Mouse (Mus musculus) midbrain, embryonic 11.5 days (tissue): ENCODE results near the gene Ttll1. TPM values are rescaled to one million over a fixed set of nuclear protein-coding genes. Genes with fewer than 3 reads are reported as not detected.

ENCODE experiments used
- ATAC-seq: fragments of 200-750 bp; cut with Nextera tagmentation; 2 replicates; pipeline ENCODE4 v1.8.0; 2017; ENCODE audit warnings: moderate TSS enrichment, moderate library complexity; ENCODE audit not compliant: low FRiP score
- DNase-seq: peaks from one replicate; pipeline ENCODE4 v3.0.0; 2015; ENCODE audit warnings: low spot score; ENCODE audit errors: missing footprints
- H3K27ac ChIP-seq: fragments of 300-500 bp; sonication (generic); 2 replicates; pipeline ENCODE4 v1.5.1; 2014; ENCODE audit warnings: low read depth, low read length
- H3K27me3 ChIP-seq: fragments of 300-500 bp; sonication (generic); 2 replicates; pipeline ENCODE4 v1.6.1; 2014; ENCODE audit warnings: mild to moderate bottlenecking, low read length, moderate library complexity, mixed read lengths; ENCODE audit not compliant: control insufficient read depth, insufficient read depth
- H3K36me3 ChIP-seq: fragments of 300-500 bp; sonication (generic); 2 replicates; pipeline ENCODE4 v1.6.1; 2014; ENCODE audit warnings: mild to moderate bottlenecking, low read length, moderate library complexity, mixed read lengths; ENCODE audit not compliant: control insufficient read depth, insufficient read depth
- H3K4me1 ChIP-seq: fragments of 300-500 bp; sonication (generic); 2 replicates; pipeline ENCODE4 v1.6.1; 2014; ENCODE audit warnings: low read length; ENCODE audit not compliant: control insufficient read depth, insufficient read depth
- H3K4me2 ChIP-seq: fragments of 300-500 bp; sonication (generic); 2 replicates; pipeline ENCODE4 v1.6.1; 2014; ENCODE audit warnings: mild to moderate bottlenecking, moderate library complexity
- H3K4me3 ChIP-seq: fragments of 300-500 bp; sonication (generic); 2 replicates; pipeline ENCODE4 v1.5.1; 2014; ENCODE audit warnings: low read depth, low read length
- H3K9ac ChIP-seq: fragments of 300-500 bp; sonication (generic); 2 replicates; pipeline ENCODE4 v1.6.1; 2014; ENCODE audit warnings: low read length
- H3K9me3 ChIP-seq: fragments of 300-500 bp; sonication (generic); 2 replicates; pipeline ENCODE4 v1.6.1; 2016; ENCODE audit warnings: low read length; ENCODE audit not compliant: control insufficient read depth
- WGBS: fragments of 180-500 bp; shearing (Covaris S2); extraction: QIAGEN DNeasy Blood & Tissue Kit; methylation state at CpG from one replicate; pipeline ENCODE4 v1.1.7; 2014; 5-methylcytosine and 5-hydroxymethylcytosine counted together
- polyA plus RNA-seq: library from polyadenylated mRNA; unstranded; fragments of >200 nt; fragmentation: Nextera tagmentation; extraction: Ambion mirVana; gene quantifications from 2 replicates; pipeline ENCODE4 v1.2.1, GENCODE M21; 2014

Gene Ttll1
- polyA plus RNA-seq, 1 experiment from 2014 or later, result 32.2 TPM

DNA sequence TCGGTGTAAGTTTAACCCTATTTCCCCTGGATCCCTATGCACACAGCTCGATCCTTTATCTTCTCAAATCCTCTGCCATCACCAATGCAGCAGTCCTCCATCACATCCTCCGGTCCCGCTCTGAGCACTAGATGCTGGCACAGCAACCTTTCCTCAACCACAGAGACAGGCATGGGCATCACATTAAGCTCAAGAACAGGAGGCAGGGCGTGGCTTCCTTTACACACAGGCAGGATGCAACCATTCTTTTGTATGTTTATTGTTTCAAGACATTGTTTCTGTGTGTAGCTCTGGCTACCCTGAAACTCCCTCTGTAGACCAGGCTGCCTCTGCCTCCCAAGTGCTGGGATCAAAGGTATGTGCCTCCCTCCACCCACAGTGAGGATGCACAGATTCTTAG, 55.1 kb downstream of the Ttll1 start:
- Histone ChIP-seq H3K4me3 (no peak overlapping the region), H3K9ac (no peak overlapping the region), H3K27me3 (no peaks in the 10 kb centered on the region), H3K36me3 (no peaks in the 10 kb centered on the region), H3K4me2 (no peak overlapping the region), H3K27ac (no peak overlapping the region), H3K4me1 (no peaks in the 10 kb centered on the region), H3K9me3 (no peaks in the 10 kb centered on the region)
- 95% methylated on average over 5 of the region's 5 CpGs for WGBS
- no peak for DNase-seq
- no peak for ATAC-seq

DNA sequence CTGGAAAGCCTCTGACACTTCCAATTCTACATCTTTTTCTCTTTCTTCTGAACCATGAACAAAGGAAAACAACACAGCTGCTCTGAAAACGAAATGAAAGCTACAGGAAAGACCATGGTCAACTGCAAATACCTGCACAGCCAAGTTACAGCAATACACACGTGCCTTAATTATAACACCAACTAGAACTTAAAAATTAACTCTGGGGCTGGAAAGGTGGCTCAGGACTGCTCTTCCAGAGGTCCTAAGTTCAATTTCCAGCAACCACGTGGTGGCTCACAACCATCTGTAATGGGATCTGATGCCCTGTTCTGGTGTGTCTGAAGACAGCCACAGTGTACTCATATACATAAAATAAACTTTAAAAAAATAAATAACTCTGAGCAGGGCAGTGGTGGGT, 55.7 kb downstream of the Ttll1 start:
- H3K9ac ChIP-seq, result no peak overlapping the region
- H3K4me3 ChIP-seq, result no peak overlapping the region
- H3K27me3 ChIP-seq, result no peaks in the 10 kb centered on the region
- no peaks in the 10 kb centered on the region for H3K4me1 ChIP-seq
- H3K9me3 ChIP-seq, result no peaks in the 10 kb centered on the region
- no peak overlapping the region for H3K27ac ChIP-seq
- WGBS, result 84% methylated on average over 3 of the region's 3 CpGs
- ATAC-seq (no peak), DNase-seq (no peak)
- no peaks in the 10 kb centered on the region for H3K36me3 ChIP-seq
- no peak overlapping the region for H3K4me2 ChIP-seq

GRCm38 (mm10) chr15:83454419-83454818, 56.3 kb downstream of the Ttll1 start:
- Histone ChIP-seq H3K9ac (no peak overlapping the region), H3K4me3 (no peak overlapping the region), H3K27me3 (no peaks in the 10 kb centered on the region), H3K9me3 (no peaks in the 10 kb centered on the region), H3K4me1 (no peaks in the 10 kb centered on the region), H3K27ac (no peak overlapping the region), H3K4me2 (no peak overlapping the region), H3K36me3 (no peaks in the 10 kb centered on the region)
- ATAC-seq, result no peak
- WGBS, result 90% methylated on average over 7 of the region's 7 CpGs
- DNase-seq, result no peak

- Histone ChIP-seq H3K27me3 (no peaks in the 10 kb centered on the region), H3K9ac (no peak overlapping the region), H3K4me1 (no peaks in the 10 kb centered on the region), H3K9me3 (no peaks in the 10 kb centered on the region), H3K4me3 (no peak overlapping the region), H3K27ac (no peak overlapping the region), H3K36me3 (no peaks in the 10 kb centered on the region), H3K4me2 (no peak overlapping the region)
- DNase-seq (no peak), ATAC-seq (no peak)
- 85% methylated on average over 3 of the region's 3 CpGs for WGBS
Measured at GRCm38 (mm10) chr15:83453879-83454278, 56.8 kb downstream of the Ttll1 start.

- no peaks in the 10 kb centered on the region for H3K27me3 ChIP-seq
- no peak overlapping the region for H3K4me2 ChIP-seq
- ATAC-seq (no peak), DNase-seq (peak; percentile 45)
- no peak overlapping the region for H3K4me3 ChIP-seq
- H3K36me3 ChIP-seq, result no peaks in the 10 kb centered on the region
- WGBS, result 86% methylated on average over 7 of the region's 7 CpGs
- no peak overlapping the region for H3K27ac ChIP-seq
- no peaks in the 10 kb centered on the region for H3K4me1 ChIP-seq
- H3K9me3 ChIP-seq, result no peaks in the 10 kb centered on the region
- H3K9ac ChIP-seq, result no peak overlapping the region
Measured at GRCm38 (mm10) chr15:83452219-83452760, 58.4 kb downstream of the Ttll1 start.

DNA sequence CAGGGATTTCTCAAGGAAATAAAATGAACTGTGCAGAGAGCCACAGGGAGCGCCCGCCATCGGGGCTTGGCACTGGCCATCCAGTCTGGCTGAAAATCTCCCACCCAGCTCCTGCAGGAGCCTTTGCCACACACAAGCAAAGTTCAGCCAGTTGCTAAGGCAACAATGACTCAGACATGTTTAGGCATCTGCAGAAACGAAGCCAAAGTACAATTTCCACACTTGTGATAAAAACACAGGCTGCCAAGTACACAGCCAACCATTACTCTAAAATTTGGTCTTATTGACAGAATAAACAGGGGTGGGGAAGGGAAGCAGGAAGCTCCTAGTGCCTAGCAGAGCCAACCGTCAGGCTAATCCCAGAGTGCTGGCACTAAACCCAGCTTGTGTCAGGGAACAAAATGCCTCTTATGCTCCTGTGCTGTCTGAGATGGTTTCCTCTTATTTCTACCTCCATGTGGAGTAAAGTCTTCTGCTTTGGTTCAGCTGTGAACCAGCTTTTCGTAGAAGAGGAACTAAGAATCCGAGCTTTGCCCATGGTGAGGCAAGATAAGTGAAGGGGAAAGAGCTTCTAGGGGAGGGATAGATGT, 59.0 kb downstream of the Ttll1 start:
- H3K9ac ChIP-seq, result no peak overlapping the region
- no peak overlapping the region for H3K27ac ChIP-seq
- no peaks in the 10 kb centered on the region for H3K9me3 ChIP-seq
- ATAC-seq (no peak), DNase-seq (no peak)
- no peaks in the 10 kb centered on the region for H3K4me1 ChIP-seq
- no peaks in the 10 kb centered on the region for H3K36me3 ChIP-seq
- no peaks in the 10 kb centered on the region for H3K27me3 ChIP-seq
- WGBS, result 86% methylated on average over 7 of the region's 7 CpGs
- H3K4me3 ChIP-seq, result no peak overlapping the region
- no peak overlapping the region for H3K4me2 ChIP-seq

DNA sequence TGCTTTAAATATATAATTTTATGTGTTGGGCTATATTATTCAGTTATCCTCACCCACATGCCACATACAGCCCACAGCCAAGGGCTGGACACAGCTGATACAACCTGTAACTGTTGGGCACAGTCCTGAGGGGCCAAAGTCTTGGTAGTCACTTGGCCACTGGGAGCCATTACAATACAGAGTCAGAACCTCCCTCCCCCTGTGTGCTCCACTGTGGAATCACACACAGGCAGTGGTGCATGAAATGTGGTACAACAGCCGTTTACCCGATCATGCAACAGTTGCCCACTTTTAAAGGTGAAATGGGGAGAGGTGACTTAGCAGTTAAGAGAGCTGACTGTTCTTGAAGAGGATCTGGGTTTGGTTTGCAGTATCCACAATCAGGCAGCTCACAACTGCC, 60.7 kb downstream of the Ttll1 start:
- Histone ChIP-seq H3K9me3 (no peaks in the 10 kb centered on the region), H3K27me3 (no peaks in the 10 kb centered on the region), H3K4me2 (no peak overlapping the region), H3K27ac (no peak overlapping the region), H3K36me3 (no peaks in the 10 kb centered on the region), H3K9ac (no peak overlapping the region), H3K4me3 (no peak overlapping the region), H3K4me1 (no peaks in the 10 kb centered on the region)
- DNase-seq (no peak), ATAC-seq (no peak)
- 81% methylated on average over 2 of the region's 2 CpGs for WGBS

GRCm38 (mm10) chr15:83448646-83449045, 62.0 kb downstream of the Ttll1 start:
- DNase-seq (no peak), ATAC-seq (no peak)
- Histone ChIP-seq H3K4me1 (no peaks in the 10 kb centered on the region), H3K4me3 (no peak overlapping the region), H3K9me3 (no peaks in the 10 kb centered on the region), H3K4me2 (no peak overlapping the region), H3K27me3 (no peaks in the 10 kb centered on the region), H3K36me3 (no peaks in the 10 kb centered on the region), H3K9ac (no peak overlapping the region), H3K27ac (no peak overlapping the region)
- 84% methylated on average over 5 of the region's 5 CpGs for whole genome bisulfite sequencing

- no peak overlapping the region for H3K27ac ChIP-seq
- H3K4me1 ChIP-seq, result no peaks in the 10 kb centered on the region
- H3K36me3 ChIP-seq, result no peaks in the 10 kb centered on the region
- DNase-seq (no peak), ATAC-seq (no peak)
- no peak overlapping the region for H3K4me3 ChIP-seq
- no peak overlapping the region for H3K9ac ChIP-seq
- no peak overlapping the region for H3K4me2 ChIP-seq
- WGBS, result 72% methylated on average over 10 of the region's 10 CpGs
- no peaks in the 10 kb centered on the region for H3K27me3 ChIP-seq
- H3K9me3 ChIP-seq, result no peaks in the 10 kb centered on the region
Measured at GRCm38 (mm10) chr15:83447791-83448544, 62.7 kb downstream of the Ttll1 start.
